Comparison of ENCODE assay signal across 22 mouse cellular contexts in genomic region chr12:8359418-8360112, GRCm38 (mm10). TPM values are rescaled to one million over a fixed set of nuclear protein-coding genes. Genes with fewer than 3 reads are reported as not detected.
A peak's percentile ranks its signal among the peaks of the same experiment; 100 is the strongest.
DNase-seq lines count a peak whose midpoint lies in the region; ATAC-seq and TF ChIP-seq lines count a peak whose summit lies in the region.
"Had no signal": no experiment of that assay in that cellular context is flagged by ENCODE, and none has a peak within 500 bp of the region (broad histone marks: within the 10 kb centered on the region; RNA-seq: fewer than 3 reads in every experiment).

No protein-coding gene starts in this region.

- no peak overlapping the region for H3K4me3 ChIP-seq in kidney, adult 2 months (ENCODE audit: insufficient read depth, low read depth, low read length)
- no peak overlapping the region for H3K4me3 ChIP-seq in limb, embryonic 10.5 days
- H3K4me3 ChIP-seq: forebrain, embryonic 12.5 days; heart, embryonic 15.5 days; limb, embryonic 15.5 days; liver, embryonic 15.5 days; midbrain, embryonic 12.5 days; stomach, embryonic 15.5 days had no signal

- peak; percentile 35 for DNase-seq in kidney, adult 2 months
- DNase-seq in kidney, postnatal 36 days: no peak
- DNase-seq in CD4-positive, CD25-positive, alpha-beta regulatory T cell, adult 2 months (ENCODE audit: low read depth, low spot score): peak; percentile 62
- DNase-seq in spleen, postnatal 36 days (ENCODE audit: low spot score in 2 of 2): no peak
- no peak for DNase-seq in limb, embryonic 10.5 days (ENCODE audit: low spot score)
- DNase-seq: cerebellum, adult 8-10 months; gastrocnemius, postnatal 10 days; heart, postnatal 4 days; kidney, adult 9 months; lung, postnatal 4 days; thymus, adult 18-20 months had no signal

- 81% methylated on average over 3 of the region's 3 CpGs for WGBS in kidney, adult 2 months
- 93% methylated on average over 3 of the region's 3 CpGs for WGBS in limb, embryonic 10.5 days

- TF ChIP-seq POLR2A in kidney, adult 2 months (IDR thresholded peaks at IDR 0.05; ENCODE audit: low read depth, low read length): no peak

- no peak for TF ChIP-seq CTCF in kidney, adult 2 months (conservative IDR thresholded peaks at IDR 0.05; ENCODE audit: insufficient read depth, insufficient read length, low read depth, low read length)

- no peaks in the 10 kb centered on the region for H3K27me3 ChIP-seq in kidney, adult 2 months (replicated peaks; ENCODE audit: control insufficient read depth, insufficient read depth, low read length)
- H3K27me3 ChIP-seq in limb, embryonic 10.5 days (ENCODE audit: low read depth, poor library complexity, severe bottlenecking): no peaks in the 10 kb centered on the region
- H3K27me3 ChIP-seq: forebrain, embryonic 12.5 days; heart, embryonic 15.5 days; limb, embryonic 15.5 days; liver, embryonic 15.5 days; midbrain, embryonic 12.5 days; stomach, embryonic 15.5 days had no signal

- H3K9me3 ChIP-seq in limb, embryonic 10.5 days (replicated peaks): no peaks in the 10 kb centered on the region
- H3K9me3 ChIP-seq: forebrain, embryonic 12.5 days; heart, embryonic 15.5 days; limb, embryonic 15.5 days; liver, embryonic 15.5 days; midbrain, embryonic 12.5 days; stomach, embryonic 15.5 days had no signal

- ATAC-seq in activated CD4-positive, CD25-positive, alpha-beta regulatory T cell, adult 4 months: peak; percentile 87
- 0 out of 2 replicates have a peak, but pooled peaks have one; percentile 33 for ATAC-seq in monocyte, adult 5-6 weeks (replicated peaks; ENCODE audit: insufficient number of reproducible peaks, low FRiP score, low TSS enrichment, poor library complexity, severe bottlenecking)
- ATAC-seq: hindbrain, postnatal 0 days had no signal

- no peak overlapping the region for H3K27ac ChIP-seq in kidney, adult 2 months (ENCODE audit: insufficient read depth, low read depth, low read length)
- no peak overlapping the region for H3K27ac ChIP-seq in limb, embryonic 10.5 days
- H3K27ac ChIP-seq: forebrain, embryonic 12.5 days; hindbrain, postnatal 0 days; limb, embryonic 15.5 days; liver, embryonic 15.5 days; midbrain, embryonic 12.5 days; stomach, embryonic 15.5 days had no signal

- H3K36me3 ChIP-seq in kidney, adult 2 months (ENCODE audit: control insufficient read depth, insufficient read depth, low read length): no peaks in the 10 kb centered on the region
- no peaks in the 10 kb centered on the region for H3K36me3 ChIP-seq in limb, embryonic 10.5 days
- H3K36me3 ChIP-seq: forebrain, embryonic 12.5 days; G1E; heart, embryonic 15.5 days; limb, embryonic 15.5 days; liver, embryonic 15.5 days; midbrain, embryonic 12.5 days; stomach, embryonic 15.5 days had no signal

- H3K4me1 ChIP-seq in kidney, adult 2 months (ENCODE audit: control insufficient read depth, insufficient read depth, low read length): no peaks in the 10 kb centered on the region
- H3K4me1 ChIP-seq in limb, embryonic 10.5 days: peaks cover 24% of the 10 kb centered on the region
- H3K4me1 ChIP-seq: liver, embryonic 15.5 days had no signal

RNA-seq across cellular contexts. Expression of gene Hs1bp3, which starts 46.3 kb away (rescaled TPM):
- 25.3 and 27.7 TPM in 2 replicates for polyA plus RNA-seq in kidney, adult 2 months (2012; rRNA removed)
- 1 to 10 TPM; 3.3 TPM for polyA plus RNA-seq in activated CD4-positive, CD25-positive, alpha-beta regulatory T cell, adult 4 months (2017; shearing (Covaris generic))
- 1.7 to 6.6 TPM (median 4.0 TPM) in 3 replicates for total RNA-seq in monocyte, adult 5-6 weeks (2017)
- 18.4 and 19.5 TPM in 2 replicates for polyA plus RNA-seq in limb, embryonic 10.5 days (2016; fragmentation: Nextera tagmentation; extraction: Ambion mirVana)

RNA-seq across cellular contexts. Expression of gene Gdf7, which starts 57.8 kb away (rescaled TPM):
- 1.1 and 1.5 TPM in 2 replicates for polyA plus RNA-seq in kidney, adult 2 months (2012; rRNA removed)
- not detected for polyA plus RNA-seq in activated CD4-positive, CD25-positive, alpha-beta regulatory T cell, adult 4 months (2017; shearing (Covaris generic))
- total RNA-seq in monocyte, adult 5-6 weeks (2017): not detected in 3 replicates
- polyA plus RNA-seq in limb, embryonic 10.5 days (2016; fragmentation: Nextera tagmentation; extraction: Ambion mirVana): 0.13 and 0.14 TPM in 2 replicates
- total RNA-seq: G1E; gastrocnemius, postnatal 10 days; layer of hippocampus, postnatal 25 days had no signal
- polyA plus RNA-seq: G1E; heart, embryonic 15.5 days; liver, embryonic 15.5 days; stomach, embryonic 15.5 days had no signal

Comparison
In these comparisons a context has a peak if more than half of its experiments do, and no peak if none do; other contexts are left out.
1. DNase-seq: peak in kidney, adult 2 months (single experiment) and CD4-positive, CD25-positive, alpha-beta regulatory T cell, adult 2 months (single experiment); none in kidney, postnatal 36 days (0 of 2), spleen, postnatal 36 days (0 of 2) and limb, embryonic 10.5 days (single experiment).